Mouse (Mus musculus) megakaryocyte, embryonic 14.5 days (primary cell): ENCODE measurements at regions not wholly inside any gene's neighbourhood (a gene's known extent, or its start where the extent isn't known, plus 50 kb on each side); places are given as distances from the start of the nearest gene placed in this dataset.

Experiments used
- H3K27me3 ChIP-seq: replicated peaks from 2 replicates; pipeline ENCODE3; 2012; ENCODE audit warnings: inconsistent platforms
- H3K36me3 ChIP-seq: replicated peaks from 2 replicates; pipeline ENCODE3; 2012; ENCODE audit warnings: low read length, inconsistent platforms, mixed read lengths
- H3K4me1 ChIP-seq: 2 replicates; pipeline ENCODE4 v1.6.1; 2012; ENCODE audit warnings: inconsistent platforms
- H3K4me3 ChIP-seq: replicated peaks from 2 replicates; pipeline ENCODE3; 2012; ENCODE audit warnings: moderate library complexity, mild to moderate bottlenecking, inconsistent platforms
- H3K9me3 ChIP-seq: 2 replicates; pipeline ENCODE4 v1.6.1; 2012; ENCODE audit warnings: inconsistent platforms
- FLI1 ChIP-seq: IDR thresholded peaks from 2 replicates; pipeline ENCODE4 v1.6.1; 2012; ENCODE audit warnings: low read length, inconsistent platforms, mixed read lengths
- GATA1 ChIP-seq: IDR thresholded peaks from 3 replicates; pipeline ENCODE4 v1.6.1; 2012; ENCODE audit warnings: mixed read lengths, low read length, inconsistent platforms, borderline replicate concordance

DNA sequence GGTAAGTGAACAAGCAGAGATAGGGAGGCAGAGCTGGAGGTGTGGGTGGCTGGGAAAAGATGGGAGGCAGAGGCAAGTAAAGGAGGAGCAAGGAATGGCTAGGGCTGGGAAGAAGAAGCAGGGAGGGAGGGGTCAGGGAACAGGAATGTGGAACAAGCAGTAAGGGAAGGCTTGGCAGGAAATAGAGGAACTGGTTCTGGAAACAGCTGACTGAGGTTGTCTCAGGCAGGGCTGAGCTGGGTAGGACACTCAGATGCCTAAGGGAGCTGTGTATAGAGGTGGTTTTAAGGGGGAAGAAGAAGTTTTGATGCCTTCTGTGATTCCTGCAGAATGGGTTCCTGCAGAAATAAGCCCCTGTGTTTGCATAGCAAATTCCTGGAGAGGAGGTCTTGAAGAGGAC lies 92.7 kb downstream of the Nucb2 start:
- peaks cover 26% of the 10 kb centered on the region for H3K9me3 ChIP-seq
- no peaks in the 10 kb centered on the region for H3K27me3 ChIP-seq
- H3K36me3 ChIP-seq: no peaks in the 10 kb centered on the region
- H3K4me3 ChIP-seq: no peak overlapping the region
- TF ChIP-seq FLI1 (no peak), GATA1 (no peak)
- no peaks in the 10 kb centered on the region for H3K4me1 ChIP-seq

DNA sequence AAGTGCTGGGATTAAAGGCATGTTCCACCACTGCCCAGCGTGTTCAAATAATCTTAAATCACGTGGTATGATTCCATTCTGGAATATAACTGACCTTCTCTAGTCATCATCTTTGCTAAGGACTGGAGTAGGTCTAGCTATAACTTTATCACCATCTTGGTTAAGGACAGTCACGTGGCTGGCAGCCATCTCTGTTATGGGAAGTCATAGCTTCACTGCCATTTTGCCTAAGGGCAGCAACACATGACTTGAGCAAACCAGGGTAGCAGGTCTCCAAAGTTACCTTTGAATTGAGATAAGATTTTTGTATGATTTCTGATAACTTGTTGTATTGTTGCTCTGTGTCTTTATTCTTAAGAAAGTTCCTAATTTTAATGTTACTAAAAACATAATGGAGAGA lies 96.2 kb downstream of the Nucb2 start:
- Histone ChIP-seq H3K4me1 (no peaks in the 10 kb centered on the region), H3K9me3 (0 out of 2 replicates have a peak, but pooled peaks cover 7% of the 10 kb centered on the region), H3K36me3 (no peaks in the 10 kb centered on the region), H3K27me3 (no peaks in the 10 kb centered on the region), H3K4me3 (no peak overlapping the region)
- no peak for TF ChIP-seq GATA1
- TF ChIP-seq FLI1: no peak

DNA sequence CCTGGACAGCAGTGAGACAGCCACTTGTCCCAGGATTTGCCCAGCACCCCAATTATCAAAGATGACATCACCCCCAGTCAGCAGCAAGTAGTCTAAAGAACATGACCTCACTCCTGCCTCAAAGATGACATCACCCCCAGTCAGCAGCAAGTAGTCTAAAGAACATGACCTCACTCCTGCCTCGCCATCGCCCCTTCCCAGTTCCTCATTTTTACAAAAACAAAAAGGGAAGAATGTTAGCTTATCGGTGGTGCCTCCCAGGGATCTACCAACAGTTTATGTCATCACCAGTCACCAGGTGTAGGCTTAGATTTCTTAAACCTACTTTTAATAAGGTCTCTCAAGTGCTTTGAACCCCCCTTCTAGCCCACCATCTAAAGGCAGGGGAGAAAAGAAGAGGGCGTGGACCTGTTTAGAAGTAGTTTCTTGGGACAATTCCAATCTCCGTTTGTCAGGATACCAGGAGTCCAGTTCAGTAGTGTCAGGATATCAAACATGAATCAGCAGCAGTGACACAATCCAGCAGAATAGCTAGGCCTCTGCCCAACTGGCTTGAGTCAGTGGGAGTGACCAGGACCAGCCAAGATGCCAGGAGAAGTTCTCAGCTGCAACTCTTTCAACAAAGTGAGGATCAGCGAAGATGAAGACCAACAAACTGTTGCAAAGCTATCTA lies 99.1 kb downstream of the Nucb2 start:
- Histone ChIP-seq H3K36me3 (no peaks in the 10 kb centered on the region), H3K4me3 (no peak overlapping the region), H3K27me3 (peaks cover 4% of the 10 kb centered on the region), H3K4me1 (peaks cover 9% of the 10 kb centered on the region), H3K9me3 (0 out of 2 replicates have a peak, but pooled peaks cover 3% of the 10 kb centered on the region)
- TF ChIP-seq GATA1 (no peak), FLI1 (no peak)

DNA sequence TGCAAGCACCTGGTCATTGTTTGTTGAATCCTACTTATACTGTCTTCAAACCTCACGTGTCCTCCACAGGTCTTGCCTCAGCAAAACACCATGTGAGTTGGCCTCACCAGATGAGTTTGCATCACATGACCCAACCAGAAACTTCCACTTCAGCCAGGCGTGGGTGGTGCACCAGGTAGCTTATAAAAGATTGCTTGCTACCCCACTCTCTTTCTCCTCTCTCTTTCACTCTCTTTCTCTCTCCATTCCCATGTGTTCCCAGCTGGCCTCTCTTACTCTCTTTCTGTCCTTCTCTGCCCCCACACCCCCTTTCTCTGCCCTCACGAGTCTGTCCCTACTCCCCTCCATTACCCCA lies 99.6 kb downstream of the Nucb2 start:
- no peaks in the 10 kb centered on the region for H3K36me3 ChIP-seq
- H3K4me3 ChIP-seq: no peak overlapping the region
- peaks cover 10% of the 10 kb centered on the region for H3K4me1 ChIP-seq
- TF ChIP-seq GATA1: no peak
- TF ChIP-seq FLI1: no peak
- peaks cover 4% of the 10 kb centered on the region for H3K27me3 ChIP-seq
- 0 out of 2 replicates have a peak, but pooled peaks cover 3% of the 10 kb centered on the region for H3K9me3 ChIP-seq

DNA sequence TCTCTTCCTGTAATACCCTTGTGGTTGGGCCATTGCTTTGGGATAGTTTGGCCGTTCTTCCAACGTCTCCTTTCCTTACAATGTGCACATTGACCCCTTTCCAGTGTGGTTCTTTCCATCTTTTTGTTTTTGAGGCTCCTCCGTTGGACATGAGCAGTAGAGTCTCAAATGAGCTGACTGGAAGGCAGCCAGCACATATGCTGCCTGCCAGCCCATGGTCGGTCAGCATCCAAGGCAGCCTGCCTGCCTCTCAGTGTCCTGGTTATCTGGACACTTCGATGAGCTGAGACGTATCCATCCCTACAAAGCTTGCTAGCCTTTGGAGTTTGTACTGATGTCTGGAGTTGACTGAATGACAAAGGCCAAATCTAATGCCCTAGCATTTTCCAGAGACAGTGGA lies 102.1 kb downstream of the Nucb2 start:
- Histone ChIP-seq H3K4me1 (peaks cover 10% of the 10 kb centered on the region), H3K4me3 (no peak overlapping the region), H3K36me3 (no peaks in the 10 kb centered on the region), H3K27me3 (peaks cover 9% of the 10 kb centered on the region), H3K9me3 (no peaks in the 10 kb centered on the region)
- TF ChIP-seq GATA1 (no peak), FLI1 (no peak)

DNA sequence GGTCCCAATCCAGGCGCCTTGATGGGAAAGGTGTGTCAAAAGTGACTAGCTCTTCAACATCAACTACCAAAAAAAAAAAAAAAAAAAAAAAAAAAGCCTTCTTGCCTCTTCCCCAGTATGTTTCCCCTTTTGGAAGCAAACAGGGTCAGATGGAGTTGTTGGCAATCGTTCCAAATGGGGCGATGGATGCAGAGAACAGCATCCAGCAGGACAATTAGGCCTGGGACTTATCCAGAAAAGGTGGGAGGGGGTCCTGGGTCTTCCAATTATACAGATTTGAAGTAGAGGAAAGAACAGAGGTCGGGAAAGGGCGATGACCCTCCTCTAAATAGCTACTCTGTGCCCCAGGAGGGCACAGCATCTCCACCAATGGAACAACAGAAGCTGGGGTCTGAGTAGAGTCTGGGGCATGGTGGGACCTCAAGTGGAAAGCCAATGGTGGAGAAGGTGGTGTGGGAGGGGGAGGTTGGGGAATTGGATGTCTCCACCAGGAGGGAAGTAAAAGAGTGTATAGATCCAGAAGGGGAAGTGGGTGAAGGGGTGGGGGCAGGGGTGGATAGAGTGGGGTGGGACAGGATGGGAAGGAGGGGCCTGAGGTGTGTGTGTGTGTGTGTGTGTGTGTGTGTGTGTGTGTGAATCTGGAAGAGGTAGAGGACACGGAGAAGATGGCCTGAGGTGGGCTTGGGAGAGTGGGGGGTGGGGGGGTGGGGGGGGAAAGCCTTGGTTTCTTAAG lies 102.7 kb downstream of the Nucb2 start:
- Histone ChIP-seq H3K4me3 (no peak overlapping the region), H3K27me3 (peaks cover 9% of the 10 kb centered on the region), H3K9me3 (no peaks in the 10 kb centered on the region), H3K4me1 (peaks cover 10% of the 10 kb centered on the region), H3K36me3 (no peaks in the 10 kb centered on the region)
- no peak for TF ChIP-seq FLI1
- TF ChIP-seq GATA1: no peak

DNA sequence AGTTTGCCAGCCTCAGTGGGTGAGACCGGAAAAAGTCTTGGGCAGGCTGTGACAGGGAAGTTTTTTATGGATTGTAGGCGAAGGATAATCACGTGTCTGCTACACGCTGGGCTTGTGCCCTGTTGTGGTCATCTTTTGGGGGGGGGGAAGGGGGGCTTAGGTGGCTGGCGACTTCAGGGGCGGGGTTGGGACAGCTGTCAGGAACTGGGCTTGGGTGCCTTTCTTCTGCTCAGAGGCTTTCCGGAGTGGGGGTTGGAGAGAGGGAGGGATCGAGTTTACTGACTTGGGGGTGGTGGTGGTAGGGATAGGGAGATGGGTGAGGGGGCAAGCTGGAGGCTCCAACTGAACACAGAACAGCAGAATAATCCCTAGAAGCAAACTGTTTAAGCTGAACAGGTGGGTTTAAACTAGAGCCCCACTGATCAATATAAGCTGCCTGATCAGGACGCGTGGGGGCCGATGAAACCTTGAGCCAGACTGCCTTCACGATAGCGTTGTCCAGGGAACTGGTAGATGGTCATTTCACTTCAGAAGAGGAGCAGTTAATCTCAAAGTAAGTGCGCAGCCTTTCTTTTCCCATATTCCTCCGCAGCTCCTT lies 103.6 kb downstream of the Nucb2 start:
- peaks cover 9% of the 10 kb centered on the region for H3K27me3 ChIP-seq
- peak overlapping the region; percentile 88 for H3K4me3 ChIP-seq
- peaks cover 10% of the 10 kb centered on the region for H3K4me1 ChIP-seq
- no peaks in the 10 kb centered on the region for H3K36me3 ChIP-seq
- no peaks in the 10 kb centered on the region for H3K9me3 ChIP-seq
- TF ChIP-seq FLI1 (no peak), GATA1 (no peak)

DNA sequence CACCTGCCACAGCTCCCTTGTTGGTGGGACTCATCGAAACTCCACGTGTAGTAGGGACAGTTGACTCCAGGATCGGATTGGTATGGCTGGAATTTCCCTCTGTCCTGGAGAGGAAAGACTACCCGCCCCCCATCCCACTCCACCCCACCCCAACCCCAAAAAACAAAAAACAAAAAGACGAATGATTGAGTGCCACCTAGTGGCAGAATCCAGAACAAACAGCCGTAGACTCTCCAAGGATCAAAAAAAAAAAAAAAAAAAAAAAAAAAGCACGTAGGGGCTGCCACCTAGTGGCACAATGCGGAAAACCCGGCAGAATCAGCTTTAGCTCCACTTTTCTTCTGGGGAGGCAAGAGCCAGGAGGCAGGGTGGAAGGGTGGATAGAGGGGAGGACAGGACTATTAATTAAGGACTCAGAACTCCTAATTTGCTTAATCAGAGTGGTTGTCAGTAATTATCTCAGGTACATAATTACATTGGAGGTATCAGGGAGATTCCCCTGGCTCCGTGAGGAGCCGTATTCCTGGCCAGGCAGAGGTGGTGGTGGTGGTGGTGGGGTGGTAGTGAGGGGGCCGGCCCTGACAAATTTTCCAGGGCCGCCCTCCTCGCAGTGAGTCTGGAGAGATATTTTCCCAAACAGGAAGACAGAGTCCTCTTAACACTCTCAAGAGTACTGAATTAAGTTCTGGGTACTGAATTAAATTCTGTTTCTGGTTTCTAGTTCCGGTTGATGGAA lies 104.3 kb downstream of the Nucb2 start:
- Histone ChIP-seq H3K4me3 (peak overlapping the region; percentile 88), H3K4me1 (peaks cover 10% of the 10 kb centered on the region), H3K27me3 (peaks cover 10% of the 10 kb centered on the region), H3K9me3 (no peaks in the 10 kb centered on the region), H3K36me3 (no peaks in the 10 kb centered on the region)
- TF ChIP-seq GATA1 (no peak), FLI1 (no peak)

DNA sequence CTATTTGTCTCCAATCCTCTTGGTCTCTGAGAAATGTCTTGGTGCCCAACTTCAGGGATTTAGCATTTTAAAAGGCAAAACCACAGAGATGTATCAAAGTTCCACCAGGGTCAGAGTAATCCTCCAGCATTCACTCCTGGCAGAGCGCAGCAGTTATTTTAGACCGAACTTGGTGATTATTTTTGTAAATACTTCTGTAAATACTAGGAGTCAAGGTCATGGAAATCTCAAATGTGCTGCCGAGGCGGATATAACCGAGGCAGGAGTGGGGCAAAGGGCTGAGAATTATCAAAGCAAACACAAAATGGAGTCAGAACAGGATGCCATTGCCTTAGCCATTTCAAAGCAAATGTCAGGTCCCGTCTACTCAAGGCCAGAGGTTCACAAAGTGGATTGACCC lies 105.2 kb downstream of the Nucb2 start:
- Histone ChIP-seq H3K36me3 (no peaks in the 10 kb centered on the region), H3K4me3 (no peak overlapping the region), H3K4me1 (peaks cover 10% of the 10 kb centered on the region), H3K27me3 (peaks cover 10% of the 10 kb centered on the region), H3K9me3 (no peaks in the 10 kb centered on the region)
- no peak for TF ChIP-seq GATA1

DNA sequence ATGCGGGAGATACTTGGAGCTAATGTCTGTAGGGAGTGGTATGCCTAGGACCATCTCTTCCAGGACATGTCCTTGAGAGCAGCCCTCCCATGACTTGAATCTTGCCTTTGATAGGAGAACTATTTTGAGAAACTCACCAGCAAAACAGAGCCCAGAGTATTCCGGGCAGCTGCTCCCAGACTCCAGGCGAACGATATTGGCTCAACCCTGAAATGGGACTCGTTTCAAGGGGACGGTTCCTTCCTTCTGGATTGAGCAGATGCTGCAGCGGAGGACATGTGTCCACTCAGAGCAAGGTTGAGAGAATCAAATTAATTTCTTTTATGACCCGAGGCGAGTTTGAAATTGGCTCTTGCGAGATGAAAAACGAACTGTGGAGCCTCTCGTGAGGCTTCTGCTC lies 105.7 kb downstream of the Nucb2 start:
- Histone ChIP-seq H3K9me3 (peaks cover 2% of the 10 kb centered on the region; the same call in 1 of the 2 replicates), H3K36me3 (no peaks in the 10 kb centered on the region), H3K4me1 (peaks cover 10% of the 10 kb centered on the region), H3K4me3 (no peak overlapping the region), H3K27me3 (peaks cover 10% of the 10 kb centered on the region)
- TF ChIP-seq GATA1 (no peak), FLI1 (no peak)
